Mouse (Mus musculus): ENCODE results near the gene Mcrip2.

- TF ChIP-seq POLR2A (IDR thresholded peaks at IDR 0.05; ENCODE audit: insufficient read depth, low read depth, low read length) (peak; percentile 82; the same call in 1 of the 2 replicates), CTCF (IDR thresholded peaks at IDR 0.05) (0 out of 2 replicates have a peak, but pooled peaks have one; percentile 5)
Measured at GRCm38 (mm10) chr17:25868601-25869191, at the start of gene Mcrip2.
